Mouse (Mus musculus) bone marrow, adult 2 months (tissue): ENCODE results near the gene Dgki. TPM values are rescaled to one million over a fixed set of nuclear protein-coding genes. Genes with fewer than 3 reads are reported as not detected.

Experiments used
- H3K27ac ChIP-seq: fragments of 200-500 bp; 2 replicates; pipeline ENCODE4 v1.5.1; 2012; ENCODE audit warnings: low read depth, mild to moderate bottlenecking, control low read depth, inconsistent platforms, low read length; ENCODE audit not compliant: control insufficient read depth, poor library complexity, insufficient read depth
- H3K4me1 ChIP-seq: fragments of 200-500 bp; 2 replicates; pipeline ENCODE4 v1.6.1; 2011; ENCODE audit warnings: low read length; ENCODE audit not compliant: control insufficient read depth, insufficient read depth
- H3K4me3 ChIP-seq: fragments of 200-500 bp; replicated peaks from 2 replicates; pipeline ENCODE3; 2011; ENCODE audit warnings: mild to moderate bottlenecking, low read depth, low read length, control low read depth; ENCODE audit not compliant: control insufficient read depth
- CTCF ChIP-seq: fragments of 200-500 bp; IDR thresholded peaks from 2 replicates; pipeline ENCODE4 v1.5.1; 2011; ENCODE audit warnings: low read length, control low read depth; ENCODE audit not compliant: control insufficient read depth, insufficient read depth
- POLR2A ChIP-seq: fragments of 200-500 bp; IDR thresholded peaks from 2 replicates; pipeline ENCODE4 v1.6.1; 2011; ENCODE audit warnings: low read depth, mild to moderate bottlenecking, control low read depth, low read length, borderline replicate concordance; ENCODE audit not compliant: control insufficient read depth
- WGBS: fragments of 180-500 bp; shearing (Covaris S2); methylation state at CpG from one replicate; pipeline ENCODE4 v1.1.7; 2018; 5-methylcytosine and 5-hydroxymethylcytosine counted together
- polyA plus RNA-seq: library from polyadenylated mRNA; stranded (reverse); fragments of >200 nt; gene quantifications from 2 replicates; pipeline ENCODE4 v1.2.4, GENCODE M21; 2011; ENCODE audit warnings: low replicate concordance; ENCODE audit not compliant: missing spikeins, insufficient read depth, insufficient read length

The Dgki gene
- polyA plus RNA-seq, 1 experiment = 7.2 TPM

DNA sequence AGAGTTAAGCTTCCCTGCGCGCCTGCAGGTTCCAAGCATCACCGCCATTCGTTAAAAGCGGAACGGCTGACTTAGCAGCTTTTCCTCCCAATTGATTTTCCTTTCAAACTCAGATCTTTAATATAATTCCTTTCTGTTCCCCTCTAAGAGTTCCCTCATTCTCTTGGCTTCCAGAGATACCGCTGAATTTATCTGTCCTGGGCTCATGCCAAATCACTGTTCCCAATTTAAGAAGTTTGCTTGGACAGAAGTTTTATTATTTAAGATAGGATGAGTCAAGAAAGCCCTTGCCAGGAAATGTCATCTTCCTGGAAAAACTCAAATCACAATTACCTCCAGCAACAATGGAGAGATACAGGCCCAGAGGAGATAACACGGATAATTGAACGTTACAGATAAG is 326.9 kb downstream of the Dgki start:
- Histone ChIP-seq H3K4me1 (no peaks in the 10 kb centered on the region), H3K27ac (no peak overlapping the region), H3K4me3 (no peak overlapping the region)
- TF ChIP-seq POLR2A (no peak), CTCF (no peak)
- 89% methylated on average over 9 of the region's 9 CpGs for WGBS

DNA sequence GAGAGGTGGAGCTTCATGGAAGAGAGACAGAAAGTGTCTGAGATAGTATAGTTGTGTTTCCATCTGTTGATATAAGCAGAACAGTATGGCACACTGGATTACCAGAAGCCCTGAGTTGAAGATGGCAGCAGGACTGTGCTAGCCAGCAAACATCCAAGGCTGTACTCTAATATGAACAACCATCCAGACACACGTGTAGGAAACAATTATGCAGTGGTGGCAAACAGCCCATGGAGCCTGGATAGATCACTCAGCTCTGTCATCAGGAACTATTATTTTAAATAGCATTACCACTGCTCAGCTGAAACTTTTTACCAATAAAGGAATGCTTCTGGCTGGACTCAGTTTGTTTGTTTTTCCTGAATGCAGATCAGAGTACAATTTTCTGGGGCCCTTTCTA is 327.5 kb downstream of the Dgki start:
- TF ChIP-seq CTCF = no peak
- no peak for TF ChIP-seq POLR2A
- Histone ChIP-seq H3K4me3 (no peak overlapping the region), H3K27ac (no peak overlapping the region), H3K4me1 (no peaks in the 10 kb centered on the region)
- 62% methylated on average over 1 of the region's 1 CpGs for WGBS

DNA sequence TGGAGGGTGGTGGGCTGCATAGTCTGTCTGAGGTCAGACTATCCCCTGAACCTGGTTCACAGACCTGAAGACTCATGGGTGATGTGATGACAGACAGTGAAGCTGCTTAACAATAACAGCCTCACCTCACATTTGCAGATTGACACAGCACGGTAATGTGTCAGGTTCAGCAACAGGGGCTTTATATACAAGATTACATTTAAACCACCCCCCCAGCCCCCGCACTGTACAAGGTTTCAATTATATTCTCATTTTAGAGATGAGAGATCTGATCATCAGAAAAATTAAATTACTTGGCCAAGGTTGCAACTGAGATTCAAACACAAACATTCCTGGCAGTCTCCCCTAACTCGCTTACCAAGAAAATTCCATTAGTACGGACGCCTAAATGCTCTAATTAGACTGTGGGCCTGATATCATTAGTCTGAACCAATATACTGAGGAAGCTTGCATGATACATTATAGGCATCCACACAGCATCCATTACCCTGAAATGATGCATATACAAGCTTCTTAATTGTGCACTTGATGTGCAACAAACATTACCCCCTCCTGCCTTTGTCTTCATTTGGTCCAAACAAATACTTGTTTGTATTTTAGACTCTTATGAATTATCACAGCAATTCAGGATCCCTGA is 330.6 kb downstream of the Dgki start:
- Histone ChIP-seq H3K4me3 (no peak overlapping the region), H3K4me1 (no peaks in the 10 kb centered on the region), H3K27ac (no peak overlapping the region)
- TF ChIP-seq CTCF (no peak), POLR2A (no peak)
- 83% methylated on average over 5 of the region's 5 CpGs for WGBS

DNA sequence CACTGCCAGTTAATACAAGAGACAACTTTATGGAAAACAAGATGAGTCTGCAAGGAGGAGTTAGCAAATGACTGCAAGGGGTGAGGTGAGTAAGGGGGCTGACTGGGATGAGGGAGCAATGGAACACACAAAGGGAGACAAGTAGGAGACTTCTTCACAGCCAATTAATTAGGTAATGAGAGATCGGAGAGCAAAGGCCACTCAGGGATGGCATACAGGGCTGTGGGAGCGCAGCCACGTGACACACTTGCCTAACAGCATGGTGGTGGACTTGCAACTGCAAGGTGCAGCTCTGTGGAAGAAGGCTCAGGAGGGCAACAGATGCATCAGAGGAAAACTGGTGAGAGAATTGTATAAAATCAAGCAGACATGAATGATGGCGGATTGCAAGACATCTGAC is 339.3 kb downstream of the Dgki start:
- H3K4me3 ChIP-seq = no peak overlapping the region

DNA sequence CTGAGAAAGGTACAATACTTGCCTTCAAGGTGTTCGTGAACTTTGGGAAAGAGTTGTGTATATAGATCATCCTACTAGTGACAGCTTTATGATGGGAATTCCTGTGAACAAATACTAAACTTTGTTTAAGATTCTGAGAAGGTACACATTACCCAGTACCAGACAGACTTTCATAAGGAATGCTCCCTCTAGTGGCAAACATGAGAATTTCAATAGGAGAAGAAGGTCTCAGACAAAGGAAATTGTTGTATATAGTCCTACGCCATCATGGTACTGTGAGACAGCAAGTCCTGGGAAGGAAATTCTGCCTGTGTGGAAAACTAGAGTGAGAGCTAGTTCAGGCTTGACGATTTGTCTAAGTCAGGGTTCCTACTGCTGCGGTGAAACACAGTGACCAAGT is 344.7 kb downstream of the Dgki start:
- Histone ChIP-seq H3K4me1 (no peaks in the 10 kb centered on the region), H3K4me3 (no peak overlapping the region), H3K27ac (no peak overlapping the region)
- TF ChIP-seq POLR2A (no peak), CTCF (no peak)
- 81% methylated on average over 4 of the region's 4 CpGs for WGBS

More for the DNA sequence above, 339.3 kb downstream of the Dgki start:
- no peak overlapping the region for H3K27ac ChIP-seq
- TF ChIP-seq POLR2A (no peak), CTCF (no peak)
- no peaks in the 10 kb centered on the region for H3K4me1 ChIP-seq
- WGBS = 86% methylated on average over 4 of the region's 4 CpGs

DNA sequence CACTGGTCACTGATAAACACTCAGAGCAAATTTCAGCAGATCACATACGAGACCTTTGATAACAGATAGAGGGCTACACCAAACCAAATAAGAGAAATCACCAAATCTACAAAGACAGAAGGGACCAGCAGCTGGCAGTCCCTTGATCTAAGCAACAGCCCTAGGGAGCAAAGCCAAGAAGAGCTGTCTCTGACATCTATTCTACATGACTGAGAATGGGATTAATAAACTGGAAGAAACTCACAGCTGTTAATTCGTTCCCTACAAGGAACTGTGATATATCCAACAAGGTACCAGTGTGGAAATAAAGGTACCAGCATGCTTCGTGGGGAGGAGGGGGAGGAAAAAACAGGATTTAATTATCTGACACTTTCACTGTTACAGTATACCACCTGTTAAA is 349.3 kb downstream of the Dgki start:
- no peaks in the 10 kb centered on the region for H3K4me1 ChIP-seq
- WGBS = 67% methylated on average over 3 of the region's 3 CpGs
- TF ChIP-seq CTCF = no peak
- TF ChIP-seq POLR2A = no peak
- H3K4me3 ChIP-seq = no peak overlapping the region
- H3K27ac ChIP-seq = no peak overlapping the region

DNA sequence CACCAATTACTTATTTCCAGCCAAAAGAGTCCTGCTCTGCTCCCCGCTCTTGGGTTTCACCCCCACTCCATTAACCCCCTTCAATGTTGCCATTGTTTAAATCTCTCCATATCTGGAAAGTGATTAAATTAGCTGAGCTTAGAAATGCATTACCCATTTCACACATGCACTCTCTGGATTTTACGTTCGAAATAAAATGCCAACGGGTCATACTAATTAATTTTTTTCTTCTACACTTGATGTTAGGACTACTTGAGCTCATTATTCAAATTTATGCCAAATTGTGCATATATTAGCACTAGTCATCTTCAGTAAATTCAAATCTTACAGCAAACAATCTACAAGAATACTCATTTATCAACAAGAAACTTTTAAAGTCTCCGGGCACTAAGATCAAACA is 352.1 kb downstream of the Dgki start:
- no peak for TF ChIP-seq POLR2A
- no peak for TF ChIP-seq CTCF
- Histone ChIP-seq H3K27ac (no peak overlapping the region), H3K4me1 (no peaks in the 10 kb centered on the region), H3K4me3 (no peak overlapping the region)
- 82% methylated on average over 5 of the region's 5 CpGs for WGBS

DNA sequence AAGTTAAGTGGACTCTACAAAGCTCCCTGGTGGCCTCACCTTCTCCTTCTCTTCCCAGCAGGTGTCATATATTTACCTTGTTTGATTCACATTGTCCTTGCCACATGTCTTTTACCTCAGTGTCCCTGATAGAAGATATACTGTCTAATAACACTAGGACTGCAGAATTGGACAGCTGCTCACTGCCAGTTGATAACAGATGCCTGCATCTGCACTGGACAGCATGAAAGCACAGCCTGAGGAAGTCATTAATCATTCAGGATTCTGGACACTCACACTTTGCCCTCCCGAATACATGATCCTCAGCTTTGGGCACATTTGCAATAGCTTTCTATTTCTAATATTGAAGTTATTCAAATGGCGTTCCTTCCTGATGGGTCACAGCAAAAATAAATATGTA is 362.5 kb downstream of the Dgki start:
- H3K4me3 ChIP-seq = no peak overlapping the region
- TF ChIP-seq POLR2A = no peak
- TF ChIP-seq CTCF = no peak
- WGBS = 63% methylated on average over 2 of the region's 2 CpGs
- H3K27ac ChIP-seq = no peak overlapping the region
- no peaks in the 10 kb centered on the region for H3K4me1 ChIP-seq

DNA sequence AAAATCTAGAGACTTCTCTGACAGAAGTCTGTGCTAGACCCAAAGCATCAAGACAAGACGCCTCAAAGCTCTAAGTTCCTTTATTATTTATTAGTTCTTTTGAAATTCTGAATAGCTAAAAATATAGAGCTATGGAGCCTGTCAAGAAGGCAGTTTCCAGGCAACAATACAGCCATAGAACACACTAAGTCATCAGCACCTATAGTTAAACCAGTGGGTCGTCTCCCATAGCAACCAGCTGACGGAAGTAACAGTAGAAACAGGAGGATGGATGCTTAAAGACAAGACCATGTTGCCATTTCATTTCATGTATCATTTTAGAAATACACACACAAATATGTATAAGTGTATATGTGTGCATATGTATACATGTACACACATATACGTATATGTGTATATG is 363.2 kb downstream of the Dgki start:
- Histone ChIP-seq H3K4me3 (no peak overlapping the region), H3K27ac (no peak overlapping the region), H3K4me1 (no peaks in the 10 kb centered on the region)
- 81% methylated on average over 4 of the region's 4 CpGs for WGBS
- no peak for TF ChIP-seq POLR2A
- no peak for TF ChIP-seq CTCF
